Mouse (Mus musculus) intestine, embryonic 14.5 days (tissue): ENCODE measurements at regions not wholly inside any gene's neighbourhood (a gene's known extent, or its start where the extent isn't known, plus 50 kb on each side); places are given as distances from the start of the nearest gene placed in this dataset.

Source experiments
- ATAC-seq: fragments of 200-750 bp; cut with Nextera tagmentation; replicated peaks from 2 replicates; pipeline ENCODE4 v1.8.0; 2017; ENCODE audit warnings: low read depth, moderate number of reproducible peaks, moderate TSS enrichment, moderate library complexity; ENCODE audit not compliant: low FRiP score, low TSS enrichment
- DNase-seq: peaks from one replicate; pipeline ENCODE4 v3.0.0-alpha.2; 2018; ENCODE audit warnings: low spot score
- H3K27ac ChIP-seq: fragments of 300-500 bp; sonication (generic); 2 replicates; pipeline ENCODE4 v1.5.1; 2014; ENCODE audit warnings: low read depth, mild to moderate bottlenecking, control low read depth
- H3K27me3 ChIP-seq: fragments of 300-500 bp; sonication (generic); replicated peaks from 2 replicates; pipeline ENCODE4 v1.6.1; 2014; ENCODE audit warnings: low read length, control low read depth; ENCODE audit not compliant: control insufficient read depth, insufficient read depth
- H3K36me3 ChIP-seq: fragments of 300-500 bp; sonication (generic); 2 replicates; pipeline ENCODE4 v1.6.1; 2014; ENCODE audit warnings: low read length, control low read depth; ENCODE audit not compliant: control insufficient read depth, insufficient read depth
- H3K4me1 ChIP-seq: fragments of 300-500 bp; sonication (generic); replicated peaks from 2 replicates; pipeline ENCODE4 v1.6.1; 2014; ENCODE audit warnings: low read length, control low read depth, mixed read lengths; ENCODE audit not compliant: control insufficient read depth, insufficient read depth
- H3K4me2 ChIP-seq: fragments of 300-500 bp; sonication (generic); 2 replicates; pipeline ENCODE4 v1.6.1; 2014; ENCODE audit warnings: low read length
- H3K4me3 ChIP-seq: fragments of 300-500 bp; sonication (generic); 2 replicates; pipeline ENCODE4 v1.5.1; 2014; ENCODE audit warnings: low read depth, low read length, control low read depth, mixed read lengths
- H3K9ac ChIP-seq: fragments of 300-500 bp; sonication (generic); 2 replicates; pipeline ENCODE4 v1.6.1; 2014; ENCODE audit warnings: mild to moderate bottlenecking, low read length
- H3K9me3 ChIP-seq: fragments of 300-500 bp; sonication (generic); 2 replicates; pipeline ENCODE4 v1.6.1; 2016; ENCODE audit warnings: low read length, control low read depth; ENCODE audit not compliant: control insufficient read depth
- WGBS: fragments of 180-500 bp; shearing (Covaris S2); extraction: QIAGEN DNeasy Blood & Tissue Kit; methylation state at CpG from one replicate; pipeline ENCODE4 v1.1.7; 2014; 5-methylcytosine and 5-hydroxymethylcytosine counted together

DNA sequence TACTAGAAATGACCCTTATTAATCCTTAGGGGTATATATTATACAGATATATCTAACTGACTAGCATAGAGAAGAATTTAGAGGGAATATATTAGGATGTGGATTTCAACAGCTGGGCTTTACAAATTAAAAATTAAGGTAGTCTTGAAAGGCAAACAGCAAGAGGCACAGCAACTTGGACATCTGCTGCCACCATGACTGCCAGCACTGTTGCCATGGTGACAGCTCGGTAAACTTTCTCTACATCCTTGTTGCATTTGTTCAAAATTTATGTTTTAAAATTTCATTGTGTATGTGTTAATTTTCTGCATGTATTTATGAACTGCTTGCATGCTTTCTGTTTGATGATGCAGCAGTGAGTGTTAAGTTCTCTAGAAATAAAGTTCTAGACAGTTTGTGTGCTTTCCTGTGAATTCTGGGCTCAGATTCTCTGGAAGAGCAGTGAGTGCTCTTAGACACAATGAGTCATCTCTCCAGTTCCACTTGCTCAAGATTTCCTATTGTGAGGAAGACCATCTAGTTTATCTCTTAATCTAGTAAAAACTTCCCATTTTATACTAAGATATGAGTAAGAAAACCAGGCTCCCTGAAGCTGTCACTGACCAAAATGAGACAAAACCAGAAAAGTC is 99.4 kb upstream of the Pclo start:
- ATAC-seq (no peak), DNase-seq (no peak)
- Histone ChIP-seq H3K4me1 (no peaks in the 10 kb centered on the region), H3K4me3 (no peak overlapping the region), H3K27me3 (no peaks in the 10 kb centered on the region), H3K27ac (no peak overlapping the region), H3K9ac (no peak overlapping the region), H3K36me3 (no peaks in the 10 kb centered on the region), H3K4me2 (no peak overlapping the region), H3K9me3 (no peaks in the 10 kb centered on the region)
- 62% methylated on average over 1 of the region's 1 CpGs for WGBS

DNA sequence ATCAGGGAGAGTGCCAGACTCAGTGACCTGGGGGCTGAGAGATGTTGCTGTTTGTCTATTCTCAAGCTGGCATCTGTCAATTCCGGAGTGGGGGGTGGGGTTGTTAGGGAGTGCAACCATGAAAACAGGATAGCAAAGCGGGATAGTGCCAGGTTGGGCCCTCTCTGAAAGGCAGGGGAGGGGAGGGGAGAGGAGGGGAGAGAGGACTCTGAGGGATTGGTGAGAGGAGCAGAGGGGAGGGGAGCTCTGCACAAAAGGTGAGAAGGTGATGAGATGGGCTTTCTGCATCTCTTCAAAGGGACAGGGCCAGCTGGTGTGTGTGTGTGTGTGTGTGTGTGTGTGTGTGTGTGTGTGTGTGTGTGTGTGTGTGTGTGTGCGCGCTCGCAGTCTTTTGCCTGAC is 61.6 kb upstream of the Pclo start:
- no peak for ATAC-seq
- Histone ChIP-seq H3K27me3 (no peaks in the 10 kb centered on the region), H3K36me3 (no peaks in the 10 kb centered on the region), H3K27ac (no peak overlapping the region), H3K9ac (no peak overlapping the region), H3K4me3 (no peak overlapping the region), H3K4me2 (no peak overlapping the region), H3K4me1 (no peaks in the 10 kb centered on the region), H3K9me3 (no peaks in the 10 kb centered on the region)
- no peak for DNase-seq
- 22% methylated on average over 3 of the region's 5 CpGs for WGBS
